Mouse (Mus musculus) C2C12 (cell line): Measurements from ENCODE around the gene Wtap. TPM values are rescaled to one million over a fixed set of nuclear protein-coding genes. Genes with fewer than 3 reads are reported as not detected.
"Not testable (repeated sequence)": the region's sequence is repeated elsewhere in the genome, so short reads cannot be mapped to it uniquely, and the experiment has no call there.

ENCODE experiments used
- H3K27me3 ChIP-seq: one replicate; pipeline ENCODE4 v1.6.1; 2011; ENCODE audit not compliant: control insufficient read depth, insufficient read depth, insufficient read length
- H3K36me3 ChIP-seq: one replicate; pipeline ENCODE4 v1.6.1; 2011; ENCODE audit not compliant: control insufficient read depth, insufficient read depth
- H3K4me3 ChIP-seq: one replicate; pipeline ENCODE4 v1.5.1; 2011; ENCODE audit warnings: mild to moderate bottlenecking, control low read depth; ENCODE audit not compliant: poor library complexity, insufficient read depth, severe bottlenecking
- H3K79me2 ChIP-seq: one replicate; pipeline ENCODE4 v1.6.1; 2011; ENCODE audit not compliant: control insufficient read depth, insufficient read depth
- H3K79me3 ChIP-seq: one replicate; pipeline ENCODE4 v1.6.1; 2011; ENCODE audit warnings: low read depth, control low read depth
- H3ac ChIP-seq: one replicate; pipeline ENCODE3; 2011; ENCODE audit warnings: low read depth; ENCODE audit not compliant: control insufficient read depth, insufficient read length
- CEBPB ChIP-seq: IDR thresholded peaks from one replicate; pipeline ENCODE4 v1.6.1; 2011; ENCODE audit warnings: low read depth, mild to moderate bottlenecking, control low read depth, moderate library complexity
- CTCF ChIP-seq: IDR thresholded peaks from one replicate; pipeline ENCODE4 v1.5.1; 2011; ENCODE audit not compliant: control insufficient read depth, insufficient read depth, insufficient read length
- FOSL1 ChIP-seq: IDR thresholded peaks from one replicate; pipeline ENCODE4 v1.8.0; 2011; ENCODE audit warnings: mild to moderate bottlenecking, low read length; ENCODE audit not compliant: poor library complexity, insufficient read depth, severe bottlenecking
- MAX ChIP-seq: IDR thresholded peaks from one replicate; pipeline ENCODE4 v1.6.1; 2011; ENCODE audit warnings: mild to moderate bottlenecking, control low read depth
- MYOD1 ChIP-seq: IDR thresholded peaks from one replicate; pipeline ENCODE4 v1.6.1; 2011; ENCODE audit warnings: low read depth; ENCODE audit not compliant: control insufficient read depth, insufficient read length
- MYOG ChIP-seq: IDR thresholded peaks from one replicate; pipeline ENCODE4 v1.6.1; 2011; ENCODE audit not compliant: control insufficient read depth, insufficient read length; ENCODE audit errors: extremely low read depth
- USF1 ChIP-seq: IDR thresholded peaks from one replicate; pipeline ENCODE4 v1.6.1; 2011; ENCODE audit warnings: low read depth, mild to moderate bottlenecking, control low read depth, moderate library complexity
- polyA plus RNA-seq: library from polyadenylated mRNA; unstranded; fragments of >200 nt; fragmentation: generic; extraction: Trizol; gene quantifications from one replicate; pipeline ENCODE4 v1.2.1, GENCODE M21; 2012; ENCODE audit warnings: missing spikeins

The Wtap gene
- polyA plus RNA-seq, 1 experiment: 25.7 TPM

- Histone ChIP-seq H3K79me2 (no peaks in the 10 kb centered on the region), H3K27me3 (no peaks in the 10 kb centered on the region), H3K79me3 (no peaks in the 10 kb centered on the region), H3ac (no peak overlapping the region), H3K4me3 (no peak overlapping the region), H3K36me3 (peaks cover 15% of the 10 kb centered on the region)
- no peak for TF ChIP-seq CTCF
- TF ChIP-seq MAX: no peak
- TF ChIP-seq MYOD1: no peak
- TF ChIP-seq USF1: no peak
- TF ChIP-seq FOSL1: no peak
- TF ChIP-seq CEBPB: no peak
- no peak for TF ChIP-seq MYOG
These were observed 37.3 kb downstream of the Wtap start for GRCm38 (mm10) chr17:12956664-12957063.

- Histone ChIP-seq H3K27me3 (no peaks in the 10 kb centered on the region), H3K79me2 (no peaks in the 10 kb centered on the region), H3K4me3 (no peak overlapping the region), H3K79me3 (no peaks in the 10 kb centered on the region), H3ac (no peak overlapping the region), H3K36me3 (peaks cover 38% of the 10 kb centered on the region)
- TF ChIP-seq CTCF: no peak
- no peak for TF ChIP-seq MYOD1
These were observed 44.3 kb downstream of the Wtap start for GRCm38 (mm10) chr17:12949669-12950068.

GRCm38 (mm10) chr17:12942459-12943162, 51.4 kb downstream of the Wtap start:
- H3K36me3 ChIP-seq: peaks cover 29% of the 10 kb centered on the region
- no peaks in the 10 kb centered on the region for H3K27me3 ChIP-seq
- H3ac ChIP-seq: no peak overlapping the region
- no peak for TF ChIP-seq CTCF
- H3K79me2 ChIP-seq: no peaks in the 10 kb centered on the region
- no peaks in the 10 kb centered on the region for H3K79me3 ChIP-seq
- H3K4me3 ChIP-seq: no peak overlapping the region

GRCm38 (mm10) chr17:12941543-12942260, 52.3 kb downstream of the Wtap start:
- Histone ChIP-seq H3K4me3 (no peak overlapping the region), H3K79me2 (no peaks in the 10 kb centered on the region), H3ac (no peak overlapping the region), H3K79me3 (no peaks in the 10 kb centered on the region), H3K36me3 (peaks cover 29% of the 10 kb centered on the region), H3K27me3 (no peaks in the 10 kb centered on the region)
- no peak for TF ChIP-seq MAX
- TF ChIP-seq MYOD1: no peak
- no peak for TF ChIP-seq USF1
- TF ChIP-seq MYOG: no peak
- TF ChIP-seq CTCF: no peak
- no peak for TF ChIP-seq FOSL1
- no peak for TF ChIP-seq CEBPB

GRCm38 (mm10) chr17:12940151-12940805, 53.7 kb downstream of the Wtap start, which contains the start of gene Acat3:
Gene Acat3, minus strand, starts transcription at chr17:12940600.
- Histone ChIP-seq H3K36me3 (peaks cover 22% of the 10 kb centered on the region), H3K27me3 (no peaks in the 10 kb centered on the region), H3K79me2 (no peaks in the 10 kb centered on the region), H3K79me3 (no peaks in the 10 kb centered on the region), H3K4me3 (no peak within 1 kb of the TSS), H3ac (peak within 1 kb of the TSS; percentile 63)
- TF ChIP-seq FOSL1 (no peak), MYOG (no peak), MYOD1 (no peak), CTCF (no peak), USF1 (no peak), CEBPB (no peak), MAX (no peak)

GRCm38 (mm10) chr17:12939377-12940148, 54.4 kb downstream of the Wtap start:
- peaks cover 15% of the 10 kb centered on the region for H3K36me3 ChIP-seq
- H3ac ChIP-seq, H3K4me3 ChIP-seq, H3K79me2 ChIP-seq, H3K79me3 ChIP-seq, H3K27me3 ChIP-seq: not testable (repeated sequence)
